Mouse (Mus musculus): ENCODE data around the gene Igsf3. TPM values are rescaled to one million over a fixed set of nuclear protein-coding genes. Genes with fewer than 3 reads are reported as not detected.

Igsf3 gene
- polyA plus RNA-seq, 2 experiments = 20.4 to 38.4 TPM

- no peaks in the 10 kb centered on the region for H3K27me3 ChIP-seq (ENCODE audit: control insufficient read depth, insufficient read depth, low read length)
- no peak overlapping the region for H3K4me2 ChIP-seq (replicated peaks; ENCODE audit: low read depth, low read length, severe bottlenecking)
- no peak overlapping the region for H3K27ac ChIP-seq (replicated peaks; ENCODE audit: low read depth, low read length)
- H3K4me1 ChIP-seq (ENCODE audit: control insufficient read depth, insufficient read depth, low read length) = peaks cover 23% of the 10 kb centered on the region
- H3K9me3 ChIP-seq (ENCODE audit: control insufficient read depth, low read length) = no peaks in the 10 kb centered on the region
- no peak for TF ChIP-seq POLR2A (IDR thresholded peaks at IDR 0.05; ENCODE audit: borderline replicate concordance, extremely low read depth, insufficient read depth, insufficient read length)
- DNase-seq (ENCODE audit: low spot score) (no peak), ATAC-seq (ENCODE audit: low FRiP score, low read depth) (no peak)
- H3K36me3 ChIP-seq (ENCODE audit: control insufficient read depth, insufficient read depth, low read length) = no peaks in the 10 kb centered on the region
- H3K9ac ChIP-seq (ENCODE audit: low read depth, low read length, severe bottlenecking) = no peak overlapping the region
- WGBS = 25% methylated on average over 4 of the region's 4 CpGs
- H3K4me3 ChIP-seq (replicated peaks; ENCODE audit: low read length) = no peak overlapping the region
Observed at GRCm38 (mm10) chr3:101501611-101502010, 124.7 kb downstream of the Igsf3 start.

- no peak for ATAC-seq (ENCODE audit: low FRiP score, low read depth)
- Histone ChIP-seq H3K4me2 (replicated peaks; ENCODE audit: low read depth, low read length, severe bottlenecking) (no peak overlapping the region), H3K36me3 (ENCODE audit: control insufficient read depth, insufficient read depth, low read length) (no peaks in the 10 kb centered on the region), H3K27ac (replicated peaks; ENCODE audit: low read depth, low read length) (no peak overlapping the region), H3K4me1 (ENCODE audit: control insufficient read depth, insufficient read depth, low read length) (peaks cover 26% of the 10 kb centered on the region), H3K9ac (ENCODE audit: low read depth, low read length, severe bottlenecking) (no peak overlapping the region), H3K27me3 (ENCODE audit: control insufficient read depth, insufficient read depth, low read length) (no peaks in the 10 kb centered on the region), H3K9me3 (ENCODE audit: control insufficient read depth, low read length) (no peaks in the 10 kb centered on the region), H3K4me3 (replicated peaks; ENCODE audit: low read length) (no peak overlapping the region)
- no peak for DNase-seq (ENCODE audit: low spot score)
- no peak for TF ChIP-seq POLR2A (IDR thresholded peaks at IDR 0.05; ENCODE audit: borderline replicate concordance, extremely low read depth, insufficient read depth, insufficient read length)
- 31% methylated on average over 14 of the region's 14 CpGs for WGBS
Observed at GRCm38 (mm10) chr3:101502086-101502760, 125.3 kb downstream of the Igsf3 start.

- 36% methylated on average over 5 of the region's 5 CpGs for WGBS
- no peak overlapping the region for H3K9ac ChIP-seq (ENCODE audit: low read depth, low read length, severe bottlenecking)
Observed at GRCm38 (mm10) chr3:101506179-101506578, 129.3 kb downstream of the Igsf3 start.

GRCm38 (mm10) chr3:101506970-101507702 lies 130.3 kb downstream of the Igsf3 start:
- no peak overlapping the region for H3K4me2 ChIP-seq (replicated peaks; ENCODE audit: low read depth, low read length, severe bottlenecking)
- DNase-seq (ENCODE audit: low spot score) = no peak
- 69% methylated on average over 14 of the region's 14 CpGs for whole genome bisulfite sequencing
- peaks cover 20% of the 10 kb centered on the region for H3K4me1 ChIP-seq (ENCODE audit: control insufficient read depth, insufficient read depth, low read length)
- ATAC-seq (ENCODE audit: low FRiP score, low read depth) = no peak
- TF ChIP-seq POLR2A (IDR thresholded peaks at IDR 0.05; ENCODE audit: borderline replicate concordance, extremely low read depth, insufficient read depth, insufficient read length) = no peak
- H3K27me3 ChIP-seq (ENCODE audit: control insufficient read depth, insufficient read depth, low read length) = no peaks in the 10 kb centered on the region
- H3K4me3 ChIP-seq (replicated peaks; ENCODE audit: low read length) = no peak overlapping the region
- H3K27ac ChIP-seq (replicated peaks; ENCODE audit: low read depth, low read length) = no peak overlapping the region
- no peak overlapping the region for H3K9ac ChIP-seq (ENCODE audit: low read depth, low read length, severe bottlenecking)
- H3K9me3 ChIP-seq (ENCODE audit: control insufficient read depth, low read length) = no peaks in the 10 kb centered on the region; the same call in 1 of the 2 replicates
- no peaks in the 10 kb centered on the region for H3K36me3 ChIP-seq (ENCODE audit: control insufficient read depth, insufficient read depth, low read length)

More at GRCm38 (mm10) chr3:101506179-101506578, 129.3 kb downstream of the Igsf3 start:
- peak; percentile 84 for ATAC-seq (ENCODE audit: low FRiP score, low read depth)
- Histone ChIP-seq H3K4me1 (ENCODE audit: control insufficient read depth, insufficient read depth, low read length) (peaks cover 26% of the 10 kb centered on the region), H3K27ac (replicated peaks; ENCODE audit: low read depth, low read length) (no peak overlapping the region), H3K9me3 (ENCODE audit: control insufficient read depth, low read length) (no peaks in the 10 kb centered on the region), H3K4me3 (replicated peaks; ENCODE audit: low read length) (no peak overlapping the region), H3K27me3 (ENCODE audit: control insufficient read depth, insufficient read depth, low read length) (no peaks in the 10 kb centered on the region), H3K36me3 (ENCODE audit: control insufficient read depth, insufficient read depth, low read length) (no peaks in the 10 kb centered on the region), H3K4me2 (replicated peaks; ENCODE audit: low read depth, low read length, severe bottlenecking) (no peak overlapping the region)
- DNase-seq (ENCODE audit: low spot score) = peak; percentile 87
- no peak for TF ChIP-seq POLR2A (IDR thresholded peaks at IDR 0.05; ENCODE audit: borderline replicate concordance, extremely low read depth, insufficient read depth, insufficient read length)

- no peak overlapping the region for H3K9ac ChIP-seq (ENCODE audit: low read depth, low read length, severe bottlenecking)
- no peak for TF ChIP-seq POLR2A (IDR thresholded peaks at IDR 0.05; ENCODE audit: borderline replicate concordance, extremely low read depth, insufficient read depth, insufficient read length)
- peaks cover 14% of the 10 kb centered on the region for H3K4me1 ChIP-seq (ENCODE audit: control insufficient read depth, insufficient read depth, low read length)
- 31% methylated on average over 3 of the region's 3 CpGs for WGBS
- no peaks in the 10 kb centered on the region; the same call in 1 of the 2 replicates for H3K9me3 ChIP-seq (ENCODE audit: control insufficient read depth, low read length)
- H3K4me2 ChIP-seq (replicated peaks; ENCODE audit: low read depth, low read length, severe bottlenecking) = no peak overlapping the region
- no peaks in the 10 kb centered on the region for H3K27me3 ChIP-seq (ENCODE audit: control insufficient read depth, insufficient read depth, low read length)
- H3K27ac ChIP-seq (replicated peaks; ENCODE audit: low read depth, low read length) = no peak overlapping the region
- ATAC-seq (ENCODE audit: low FRiP score, low read depth) = no peak
- H3K4me3 ChIP-seq (replicated peaks; ENCODE audit: low read length) = no peak overlapping the region
- DNase-seq (ENCODE audit: low spot score) = no peak
- no peaks in the 10 kb centered on the region for H3K36me3 ChIP-seq (ENCODE audit: control insufficient read depth, insufficient read depth, low read length)
Observed at GRCm38 (mm10) chr3:101507766-101508165, 130.9 kb downstream of the Igsf3 start.
